Mouse (Mus musculus): ENCODE data around the gene Otop2.

Otop2 gene

DNA sequence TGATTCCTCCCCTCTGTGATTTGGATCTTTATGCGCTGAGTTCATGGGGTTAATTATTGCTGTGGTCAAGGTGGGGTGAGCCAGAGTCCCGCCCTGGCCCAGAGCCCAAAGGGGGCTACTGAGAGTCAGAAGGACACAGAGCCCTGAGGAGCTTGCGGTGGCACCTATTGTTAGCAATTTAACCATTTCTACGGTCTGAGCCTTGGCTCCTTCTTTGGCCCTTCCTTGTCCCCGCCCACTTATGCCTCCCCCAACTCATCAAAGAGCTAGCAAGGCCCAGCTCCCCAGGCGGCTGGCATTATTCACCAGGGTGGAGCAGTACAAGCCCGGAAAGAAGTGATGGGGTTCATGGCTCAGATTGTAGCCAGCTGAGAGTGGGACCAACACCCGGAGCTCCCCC lies at the start of gene Otop2:
TSS of gene Otop2 (plus strand) at position 301 of the 400 bp plus-strand sequence.
- DNase-seq, result no peak

DNA sequence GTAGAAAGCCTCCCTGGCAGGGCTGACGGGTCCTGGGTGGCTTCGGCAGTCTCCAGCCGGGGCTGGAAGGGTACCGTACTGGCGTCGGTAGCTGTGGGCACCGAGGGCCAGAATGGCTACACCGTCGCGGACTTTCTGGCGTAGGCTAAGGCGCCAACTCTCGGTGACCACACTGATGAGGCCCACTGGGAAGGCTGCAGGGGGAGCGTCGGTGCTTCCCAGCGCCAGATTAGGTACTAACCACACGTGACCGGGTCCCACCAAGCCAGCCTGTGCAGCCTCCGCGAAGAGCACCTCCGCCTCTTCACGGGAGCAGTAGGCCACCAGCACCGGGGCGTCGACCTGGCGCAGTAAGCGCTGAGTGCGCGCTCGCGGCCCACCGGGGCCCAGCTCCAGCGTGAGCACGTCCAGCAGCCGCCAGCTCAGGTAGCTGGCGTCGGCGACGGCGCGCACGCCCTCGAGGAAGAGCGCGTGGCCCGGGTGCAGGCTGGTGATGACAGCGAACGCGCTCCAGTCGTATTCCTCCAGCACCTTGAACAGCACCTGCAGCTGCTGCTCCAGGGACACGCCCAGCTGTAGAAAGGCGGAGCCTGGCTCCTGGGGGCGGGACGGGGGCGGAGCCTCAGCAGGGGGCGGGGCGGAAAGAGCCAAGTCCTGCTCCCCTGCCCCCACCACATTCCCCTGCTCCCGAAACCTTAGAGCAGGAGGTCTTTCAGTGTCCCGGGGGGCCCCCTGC lies 49.0 kb upstream of the Otop2 start:
- peak in 1 of 2 experiments; percentile 22 for DNase-seq

DNA sequence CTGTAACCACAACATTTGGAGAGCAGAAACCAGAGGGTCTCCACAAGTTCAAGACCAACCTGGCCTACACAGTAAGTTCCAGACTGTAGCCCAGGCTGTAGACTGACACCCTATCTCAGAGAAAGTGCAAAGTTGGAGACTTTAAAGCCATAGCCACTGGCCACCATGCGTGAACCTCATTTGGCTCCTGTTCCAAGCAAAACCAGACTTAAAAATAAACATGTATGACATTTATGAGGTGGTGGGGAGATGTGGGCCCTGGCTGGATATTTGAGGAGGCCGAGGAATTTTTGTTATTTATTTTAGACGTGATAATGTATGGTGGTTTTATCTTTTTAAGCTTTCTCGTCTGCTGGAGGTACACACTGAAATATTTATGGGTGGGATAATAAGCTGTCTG lies 47.8 kb upstream of the Otop2 start:
- no peak for DNase-seq

DNA sequence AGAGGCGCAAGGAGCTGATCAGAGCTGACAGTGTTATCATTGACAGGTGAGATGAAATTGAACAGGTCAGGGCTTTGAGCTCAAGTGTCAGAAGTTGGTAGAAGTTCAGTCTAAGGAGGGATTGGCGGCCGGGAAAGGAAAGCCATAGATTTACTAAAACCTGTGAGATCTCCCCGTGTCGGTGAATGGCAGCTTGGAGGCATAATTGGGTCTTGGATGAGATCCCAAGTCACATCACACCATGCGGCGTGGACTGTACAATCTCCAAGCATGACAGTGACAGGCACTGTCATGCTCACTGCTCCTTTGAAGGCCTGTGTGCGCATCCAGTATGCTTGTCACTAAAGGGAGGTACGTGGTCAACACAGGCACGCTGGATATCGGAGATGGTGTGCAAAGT lies 44.0 kb upstream of the Otop2 start:
- no peak for DNase-seq

DNA sequence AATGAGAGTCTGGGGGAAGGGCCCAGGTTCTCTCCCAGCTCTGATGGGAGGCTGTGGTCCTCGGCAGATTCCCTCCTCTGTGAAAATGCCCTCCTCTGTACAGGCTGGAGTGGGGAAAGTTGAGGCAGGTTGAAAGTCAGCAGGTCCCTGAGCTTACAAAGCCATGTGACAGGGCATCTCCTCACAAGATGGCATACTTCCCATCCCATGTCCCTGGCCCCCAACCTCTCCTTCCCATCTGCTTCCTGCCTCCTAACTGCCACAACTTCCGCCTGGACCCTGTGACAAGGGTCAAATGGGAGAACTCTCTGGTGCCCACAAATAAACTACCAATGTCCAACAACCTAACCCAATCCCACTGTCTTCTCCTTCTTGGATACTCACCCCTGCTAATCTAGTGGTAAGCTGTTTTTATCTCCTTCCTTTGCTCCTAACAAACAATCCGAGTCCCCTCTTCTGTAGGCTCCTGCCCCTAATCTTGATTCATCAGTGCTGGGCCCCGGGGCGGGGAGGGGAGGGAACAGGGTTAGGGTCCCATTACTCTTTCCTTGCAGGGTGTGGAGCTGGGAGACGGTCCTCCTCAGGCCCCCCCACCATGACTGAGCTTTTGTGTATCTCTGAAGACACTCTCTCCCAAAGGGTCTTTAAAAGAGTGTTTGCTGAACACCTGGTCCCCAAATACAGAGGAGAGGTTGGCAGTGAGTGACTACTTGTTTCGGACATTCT lies 42.7 kb upstream of the Otop2 start:
- no peak for DNase-seq

DNA sequence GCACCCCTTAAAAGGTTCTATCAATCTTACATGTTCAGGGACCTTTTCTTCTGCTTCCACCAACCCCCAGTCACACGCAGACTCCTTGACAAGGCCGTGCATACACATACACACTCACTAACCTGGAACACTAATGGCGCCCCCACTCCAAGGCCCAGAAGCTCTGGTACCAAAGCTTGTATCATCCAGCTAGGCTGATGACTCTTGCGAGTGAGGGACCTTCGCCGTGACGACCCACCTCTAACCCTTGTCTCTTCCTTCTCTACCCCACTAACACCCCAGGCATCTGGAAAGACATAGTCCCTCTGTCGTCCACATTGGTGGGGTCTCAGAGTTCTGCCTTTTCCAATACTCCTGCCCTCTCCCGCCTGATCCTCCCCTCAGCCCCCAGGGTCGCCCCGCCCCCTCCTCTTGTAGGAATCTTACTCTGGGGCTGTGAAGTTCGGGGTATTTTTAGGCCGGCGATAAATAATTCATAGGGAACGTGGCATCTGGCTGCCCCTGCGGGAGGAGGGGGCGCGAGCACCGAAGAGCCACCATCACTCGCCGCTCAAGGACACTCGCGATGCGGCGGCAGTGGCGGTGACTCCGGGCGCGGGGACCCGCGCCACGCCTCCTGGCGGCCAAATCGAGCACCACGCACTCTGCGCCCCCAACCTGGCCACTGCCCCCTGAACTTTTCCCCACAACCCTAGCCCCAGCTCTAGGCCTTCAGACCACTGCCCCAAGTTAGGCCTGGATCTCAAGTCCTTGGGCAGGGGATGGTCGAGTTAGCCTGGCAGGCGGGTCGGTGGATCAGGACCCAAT lies 41.9 kb upstream of the Otop2 start:
- peak; percentile 35 to 48 for DNase-seq

DNA sequence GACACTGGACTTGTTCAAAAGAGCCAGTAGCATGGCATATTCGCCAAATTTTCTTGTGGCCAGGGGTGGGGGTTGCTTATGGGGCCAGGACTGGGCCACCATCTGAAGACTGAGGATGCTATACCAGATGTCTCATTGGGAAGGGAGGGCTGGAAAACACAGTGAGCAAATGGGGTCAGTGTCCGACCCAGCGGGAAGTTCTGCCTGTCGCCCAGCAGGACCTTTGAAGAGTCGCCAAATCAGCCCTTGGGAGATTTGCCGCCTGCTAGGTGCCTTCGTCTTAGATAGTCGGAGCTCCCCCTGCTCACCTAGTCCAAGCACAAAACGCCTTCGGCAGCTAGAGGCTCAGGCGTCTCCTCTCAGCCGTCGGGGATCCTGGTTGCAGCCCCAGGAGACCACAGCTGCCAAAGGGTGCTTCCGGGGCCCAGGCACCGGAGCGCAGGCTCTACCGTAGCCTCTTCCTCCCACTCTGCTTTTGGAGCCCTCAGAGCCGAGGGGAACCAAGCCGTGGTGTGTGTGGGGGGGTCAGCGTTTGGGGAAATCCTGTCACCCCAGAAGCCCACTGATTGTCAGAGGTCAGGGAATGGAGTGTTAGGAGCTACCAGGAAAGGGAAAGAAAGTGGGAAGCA lies 41.1 kb upstream of the Otop2 start:
- peak in 1 of 2 experiments; percentile 5 for DNase-seq

DNA sequence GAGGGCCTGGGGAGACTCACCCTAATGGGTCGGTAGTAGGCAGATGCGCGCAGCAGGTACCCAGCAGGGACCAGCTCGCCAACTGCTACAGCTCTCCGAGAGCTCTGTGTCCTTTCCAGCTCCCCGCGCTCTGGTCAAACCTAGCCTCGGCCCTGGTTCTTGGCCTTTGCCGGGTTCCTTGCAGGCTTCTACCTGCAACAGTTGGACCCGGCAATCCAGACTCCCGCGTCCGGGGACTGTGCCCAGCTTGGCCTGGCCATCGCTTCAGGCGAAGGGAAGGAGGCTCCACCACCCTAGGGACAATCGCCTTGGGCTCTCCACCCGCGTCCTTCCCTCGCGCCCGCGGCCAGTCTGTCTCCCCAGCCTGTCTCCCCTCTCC lies 40.6 kb upstream of the Otop2 start:
- DNase-seq, result peak in 1 of 2 experiments; percentile 8

DNA sequence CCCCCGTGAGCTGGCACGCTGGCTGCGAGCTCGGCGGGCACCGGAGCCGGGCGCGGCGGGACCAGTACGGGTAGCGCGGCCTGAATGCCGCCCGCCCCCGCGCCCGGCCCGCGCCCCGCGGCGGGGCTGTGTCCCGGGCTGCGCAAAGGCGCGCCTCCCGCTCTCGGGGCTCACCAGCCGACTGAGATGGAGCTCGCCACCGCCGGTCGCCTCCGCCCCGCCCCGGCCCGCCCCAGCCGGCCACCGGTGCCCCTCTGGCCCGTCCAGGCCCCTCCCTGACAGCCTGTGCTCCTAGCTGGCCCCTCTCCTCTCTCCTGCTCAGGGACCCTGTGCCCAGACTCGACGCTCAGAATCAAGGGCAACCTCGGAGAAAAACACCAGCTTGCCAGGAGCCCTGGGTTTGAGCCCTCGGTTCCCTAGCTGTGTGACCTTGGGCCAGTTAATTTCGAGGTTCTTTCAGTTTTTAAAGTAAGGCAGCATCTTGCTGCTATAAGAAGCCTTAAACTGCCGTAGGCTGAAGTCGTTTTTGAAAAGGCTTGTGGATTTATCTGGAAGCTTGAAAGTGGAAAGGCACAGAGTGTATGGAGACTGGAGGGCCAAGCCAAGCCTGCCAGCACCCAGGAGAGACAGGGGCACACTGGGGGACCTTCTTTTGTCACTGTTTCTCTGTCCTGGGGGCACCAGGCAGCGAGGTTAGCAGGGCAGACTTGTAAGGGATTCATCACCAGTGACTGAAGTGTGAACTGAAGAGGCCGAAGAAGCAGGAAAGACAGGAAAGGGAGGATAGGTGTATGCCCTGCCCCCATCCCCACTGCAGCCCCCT lies 39.7 kb upstream of the Otop2 start, which contains the start of gene Grin2c:
TSS of gene Grin2c (minus strand) at position 183 of the 823 bp plus-strand sequence.
- DNase-seq, result no peak

DNA sequence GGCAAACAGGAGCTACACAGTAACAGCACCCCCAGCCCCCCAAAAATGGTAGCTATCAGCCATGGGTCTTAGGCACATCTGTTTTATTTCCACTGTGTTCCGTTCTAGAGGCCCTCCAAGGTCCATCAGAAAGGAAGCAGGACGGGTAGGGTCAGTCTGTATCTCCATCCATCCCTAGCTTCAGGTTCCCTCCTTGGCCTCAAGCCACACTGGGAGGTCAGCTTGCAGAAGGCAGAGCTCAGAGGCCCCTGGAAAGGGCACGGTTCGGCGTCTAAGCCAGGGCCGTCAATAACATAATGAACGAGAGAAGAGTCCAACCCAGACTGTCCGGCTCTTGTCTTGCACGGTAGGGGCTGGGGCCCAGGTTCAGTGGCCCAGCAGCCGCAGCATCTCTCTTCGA lies 39.0 kb upstream of the Otop2 start:
- no peak for DNase-seq

DNA sequence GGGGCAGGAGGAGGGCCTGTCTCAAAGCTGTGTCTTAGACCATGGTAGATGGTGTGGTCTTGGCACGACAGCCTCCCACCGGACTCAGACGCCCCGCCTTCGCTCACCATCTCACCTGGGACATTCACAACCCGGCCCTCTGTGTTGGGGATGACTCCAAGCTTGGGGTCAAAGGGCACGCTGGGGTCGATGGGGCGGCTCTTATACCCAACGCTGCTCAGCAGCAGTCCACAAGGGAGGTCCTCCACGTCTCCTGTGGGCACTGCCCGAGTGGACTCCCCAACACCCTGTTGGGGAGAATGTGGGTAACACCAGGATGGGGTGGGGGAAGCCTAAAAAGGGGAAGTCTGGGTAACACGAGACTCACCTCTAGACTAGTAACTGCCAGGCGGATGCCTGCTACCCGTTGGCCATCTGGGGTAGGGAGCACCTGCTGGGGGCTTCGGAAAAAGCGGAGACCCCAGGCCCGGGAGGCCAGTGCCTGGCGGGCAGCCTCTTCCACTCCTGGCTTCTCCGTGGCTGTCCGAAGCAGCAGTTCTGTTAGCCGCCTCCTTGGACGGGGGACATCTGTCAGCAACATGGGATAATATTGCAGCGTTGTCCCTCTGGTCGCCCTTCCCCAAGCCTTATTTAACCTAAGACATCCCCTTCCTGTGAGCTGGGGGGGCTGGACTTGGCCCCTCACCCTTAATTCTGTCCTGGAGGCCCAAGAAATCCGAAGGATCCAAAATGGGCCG lies 37.5 kb upstream of the Otop2 start:
- no peak for DNase-seq

DNA sequence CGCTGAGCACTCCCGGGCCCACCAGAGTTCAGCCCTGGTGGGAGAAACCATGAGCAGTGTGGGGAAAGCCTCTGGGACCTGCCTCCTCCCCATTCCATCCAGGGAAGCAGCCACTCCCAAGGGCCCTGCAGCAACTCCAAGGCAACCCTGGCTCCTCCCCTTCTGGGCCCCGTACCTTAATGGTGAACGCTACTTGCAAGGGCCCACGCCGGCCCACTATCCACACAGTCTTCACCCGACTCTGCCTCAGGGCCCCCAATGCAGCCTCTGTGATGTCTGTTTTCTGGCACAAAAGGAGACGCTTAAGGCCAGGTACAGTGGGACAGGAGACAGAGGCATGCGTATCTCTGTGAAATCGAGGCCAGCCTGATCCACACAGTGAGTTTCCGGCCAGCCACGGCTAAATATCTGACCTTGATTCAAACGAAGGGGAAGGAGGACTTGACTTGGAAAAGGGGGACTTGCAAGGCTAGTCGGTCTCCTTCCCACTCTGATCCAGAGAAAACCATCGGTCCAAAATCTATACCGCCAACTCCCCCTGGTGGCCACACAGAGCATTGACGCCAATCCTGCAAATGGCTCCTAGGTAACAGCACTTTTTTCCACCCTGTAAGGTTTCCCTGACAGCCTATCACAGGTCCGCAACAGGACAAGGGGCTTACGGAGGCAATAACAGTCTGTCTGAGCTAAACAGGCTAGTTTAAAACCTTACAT lies 36.7 kb upstream of the Otop2 start:
- DNase-seq, result peak; percentile 73 to 74

DNA sequence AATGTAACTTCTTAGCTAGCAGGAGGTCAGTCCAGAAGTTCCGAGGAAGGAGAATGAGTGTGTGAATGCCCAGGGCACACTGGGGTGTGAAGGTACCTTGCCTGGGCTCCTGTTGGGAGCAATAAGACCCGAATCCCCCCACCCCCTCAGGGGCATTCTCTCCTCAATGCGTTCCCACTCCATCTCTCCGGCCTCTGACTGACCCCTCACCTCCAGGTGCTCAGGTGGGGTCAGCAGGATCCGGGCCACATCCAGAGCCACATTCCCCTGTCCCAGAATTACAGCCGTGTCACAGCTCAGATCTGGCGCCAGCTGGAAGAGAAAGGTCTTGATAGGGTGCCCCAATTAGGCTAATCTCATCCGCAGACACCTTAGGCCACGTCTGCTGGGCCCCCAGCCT lies 35.9 kb upstream of the Otop2 start:
- DNase-seq, result no peak

DNA sequence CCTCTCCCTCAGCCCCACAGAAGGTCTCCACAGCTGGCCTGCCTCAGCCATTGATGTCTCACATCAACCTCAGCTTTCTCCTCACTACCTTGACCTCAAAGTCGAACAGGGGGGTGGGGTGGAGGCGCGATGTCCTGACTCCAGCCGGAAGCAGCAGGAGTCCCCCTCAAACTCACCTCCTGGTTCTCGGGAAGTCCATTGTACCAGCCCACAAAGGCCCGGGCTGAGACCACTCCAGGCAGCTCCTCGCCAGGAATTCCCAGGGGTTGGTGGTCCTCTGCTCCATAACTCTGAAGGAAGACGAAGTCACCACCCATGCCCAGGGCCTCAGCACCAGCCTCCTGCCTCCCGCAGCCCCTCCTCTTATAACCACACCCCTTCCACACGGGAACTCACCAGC lies 35.5 kb upstream of the Otop2 start:
- DNase-seq, result no peak

DNA sequence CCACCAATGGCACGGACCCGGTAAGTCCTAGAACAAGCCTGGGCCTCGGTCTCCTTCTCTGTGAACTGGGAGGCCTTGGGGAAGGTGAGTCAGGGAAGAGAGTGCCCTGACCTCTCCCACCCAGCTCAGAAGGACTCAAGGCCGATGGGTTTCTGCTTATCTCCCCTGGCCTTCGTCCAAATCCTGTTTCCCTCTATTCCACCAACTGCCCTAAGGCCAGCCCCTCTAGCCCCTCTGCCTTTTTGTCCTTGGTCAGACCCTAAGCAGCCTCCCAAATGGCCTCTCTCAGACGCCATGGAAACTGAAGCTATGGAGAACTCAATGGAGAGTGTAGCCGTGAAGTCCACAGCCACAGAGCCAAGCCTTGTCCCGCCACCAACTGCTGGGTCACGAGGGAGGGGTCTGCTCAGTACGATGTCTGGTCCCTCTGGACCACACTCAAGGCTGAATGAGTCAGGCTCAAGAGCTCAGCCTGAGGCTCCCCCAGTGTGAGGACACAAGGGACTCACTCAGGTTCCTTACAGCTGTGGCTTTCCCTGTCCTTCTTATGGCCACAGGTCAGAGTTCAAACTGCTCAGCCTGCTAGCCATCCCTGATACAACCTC lies 34.0 kb upstream of the Otop2 start:
- DNase-seq, result no peak

DNA sequence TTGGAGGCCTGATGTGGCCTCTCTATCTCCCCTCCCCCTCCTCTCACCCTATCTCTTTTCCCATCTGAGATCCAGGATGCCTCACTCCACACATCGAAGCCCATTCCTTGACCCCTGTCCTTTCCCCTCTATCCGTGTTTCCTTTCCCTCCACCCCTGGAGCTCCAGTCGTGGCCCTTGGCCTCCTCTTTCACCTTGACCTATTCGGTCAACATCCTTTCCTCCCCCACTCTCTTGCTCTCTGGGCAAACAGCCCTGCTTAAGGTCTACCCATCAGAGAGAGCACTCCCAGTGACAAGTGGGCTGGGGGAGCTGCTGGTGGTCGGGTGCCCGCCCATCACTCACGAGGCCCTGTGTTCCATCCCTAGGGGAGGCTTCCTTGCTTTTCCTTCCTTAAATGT lies 33.2 kb upstream of the Otop2 start:
- DNase-seq, result no peak

DNA sequence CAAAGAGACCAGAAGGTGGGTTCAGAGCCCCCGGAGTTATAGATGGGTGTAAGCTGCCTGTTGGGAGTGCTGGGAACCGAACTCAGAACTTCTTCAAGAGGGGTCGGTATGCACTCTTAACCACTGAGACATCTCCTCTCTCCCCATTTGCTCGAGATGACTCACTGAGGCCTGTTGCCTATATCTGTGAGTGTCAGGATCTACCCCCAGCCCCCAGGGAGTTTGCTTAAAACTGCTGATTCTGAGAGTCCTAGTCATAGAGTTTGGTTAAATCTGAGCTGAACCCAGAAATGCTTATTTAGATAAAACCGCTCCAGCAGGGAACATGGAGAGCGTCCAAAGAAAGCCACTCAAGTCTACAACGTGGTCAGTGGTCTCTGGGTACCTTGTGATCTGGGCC lies 32.8 kb upstream of the Otop2 start:
- no peak for DNase-seq

DNA sequence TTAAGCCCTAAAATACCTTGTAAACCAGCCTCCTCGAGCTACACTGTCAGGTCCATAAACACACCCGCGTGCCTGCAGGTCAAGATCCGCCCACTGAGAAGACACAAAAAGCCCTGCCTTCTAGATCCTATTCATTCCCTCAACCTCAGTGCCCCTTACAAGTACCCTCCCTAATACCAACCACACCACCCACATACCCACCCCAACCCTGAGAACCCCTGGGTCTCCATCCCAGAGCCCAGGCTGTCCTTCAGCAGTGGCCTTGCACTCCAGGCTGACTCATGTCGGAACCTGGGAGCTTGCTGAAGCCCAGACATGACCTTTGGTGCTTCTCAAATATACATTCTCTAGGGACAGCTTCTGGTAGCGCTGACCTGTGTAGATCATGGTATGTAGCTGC lies 32.2 kb upstream of the Otop2 start:
- no peak for DNase-seq

DNA sequence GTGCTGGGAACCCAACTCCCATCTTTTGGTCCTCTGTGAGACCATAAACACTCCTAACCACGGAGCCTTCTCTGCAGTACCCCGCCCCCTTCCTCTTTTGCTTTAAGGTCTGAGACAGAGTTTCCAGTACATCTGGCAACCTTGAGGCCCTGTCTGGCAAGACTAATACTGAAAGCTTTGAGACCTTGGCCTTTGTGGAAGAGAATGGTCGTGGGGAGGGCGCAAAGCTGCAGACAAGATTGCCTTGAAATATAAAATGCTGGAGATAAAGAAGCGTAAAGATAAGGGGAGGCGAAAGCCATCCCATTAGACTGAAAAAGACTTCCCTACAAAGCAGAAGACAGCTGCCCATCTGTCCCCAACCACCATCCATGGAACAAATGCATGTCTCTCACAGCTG lies 31.5 kb upstream of the Otop2 start:
- DNase-seq, result no peak

DNA sequence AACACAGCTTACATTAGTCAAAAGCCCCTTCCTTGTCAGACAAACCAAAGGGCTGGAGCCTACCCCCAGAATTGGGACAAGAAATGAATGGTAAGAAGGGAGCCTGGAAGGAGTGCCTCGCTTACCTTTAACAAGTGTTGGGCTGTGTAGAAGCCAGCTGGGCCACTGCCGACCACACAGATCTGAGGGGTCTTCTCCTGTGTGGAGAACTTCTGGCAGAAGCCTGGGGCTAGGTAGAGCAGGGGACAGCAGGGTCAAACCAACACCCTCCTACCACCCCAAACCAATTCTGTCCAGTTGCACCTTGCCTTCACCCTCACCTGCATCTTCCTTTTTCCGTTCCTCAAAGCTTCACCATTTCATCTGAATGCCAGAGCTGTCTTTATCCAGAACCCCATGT lies 31.0 kb upstream of the Otop2 start:
- DNase-seq, result no peak

Measured in B cell, adult 2 months (primary cell).